Mouse (Mus musculus) liver, embryonic 16.5 days (tissue): Measurements from ENCODE around the gene Ccdc142. TPM values are rescaled to one million over a fixed set of nuclear protein-coding genes. Genes with fewer than 3 reads are reported as not detected.

ENCODE experiments used
- ATAC-seq: fragments of 200-750 bp; cut with Nextera tagmentation; 2 replicates; pipeline ENCODE4 v1.8.0; 2017; ENCODE audit warnings: low read depth, mild to moderate bottlenecking, moderate number of reproducible peaks, moderate library complexity
- H3K27ac ChIP-seq: fragments of 300-500 bp; sonication (generic); 2 replicates; pipeline ENCODE4 v1.5.1; 2014; ENCODE audit warnings: mild to moderate bottlenecking, low read length
- H3K27me3 ChIP-seq: fragments of 300-500 bp; sonication (generic); 2 replicates; pipeline ENCODE4 v1.6.1; 2014; ENCODE audit warnings: low read depth, low read length, mixed read lengths; ENCODE audit not compliant: control insufficient read depth, insufficient read depth
- H3K36me3 ChIP-seq: fragments of 300-500 bp; sonication (generic); 2 replicates; pipeline ENCODE4 v1.6.1; 2014; ENCODE audit warnings: mild to moderate bottlenecking; ENCODE audit not compliant: control insufficient read depth, insufficient read depth
- H3K4me1 ChIP-seq: fragments of 300-500 bp; sonication (generic); 2 replicates; pipeline ENCODE4 v1.6.1; 2014; ENCODE audit warnings: low read depth, low read length, mixed read lengths; ENCODE audit not compliant: control insufficient read depth
- H3K4me2 ChIP-seq: fragments of 300-500 bp; sonication (generic); 2 replicates; pipeline ENCODE4 v1.6.1; 2014; ENCODE audit warnings: low read depth, low read length, mixed read lengths
- H3K4me3 ChIP-seq: fragments of 300-500 bp; sonication (generic); 2 replicates; pipeline ENCODE4 v1.5.1; 2014; ENCODE audit warnings: low read depth, mild to moderate bottlenecking, low read length
- H3K9ac ChIP-seq: fragments of 300-500 bp; sonication (generic); 2 replicates; pipeline ENCODE4 v1.6.1; 2014; ENCODE audit warnings: low read depth, low read length
- H3K9me3 ChIP-seq: fragments of 300-500 bp; sonication (generic); replicated peaks from 2 replicates; pipeline ENCODE4 v1.6.1; 2016; ENCODE audit warnings: low read length; ENCODE audit not compliant: control insufficient read depth
- WGBS: fragments of 180-500 bp; shearing (Covaris S2); extraction: QIAGEN DNeasy Blood & Tissue Kit; methylation state at CpG from one replicate; pipeline ENCODE4 v1.1.7; 2014; ENCODE audit not compliant: insufficient replicate concordance; 5-methylcytosine and 5-hydroxymethylcytosine counted together
- polyA plus RNA-seq: library from polyadenylated mRNA; unstranded; fragments of >200 nt; fragmentation: Nextera tagmentation; extraction: Ambion mirVana; gene quantifications from 2 replicates; pipeline ENCODE4 v1.2.1, GENCODE M21; 2015

Ccdc142 gene
- polyA plus RNA-seq, 1 experiment from 2014 or later = 0.59 TPM

GRCm38 (mm10) chr6:83095968-83096367 lies 5.4 kb upstream of the Ccdc142 start:
- ATAC-seq = no peak
- H3K9ac ChIP-seq = no peak overlapping the region
- 0 out of 2 replicates have a peak, but pooled peaks cover 2% of the 10 kb centered on the region for H3K9me3 ChIP-seq
- 45% methylated on average over 6 of the region's 6 CpGs for WGBS
- H3K4me3 ChIP-seq = no peak overlapping the region
- H3K36me3 ChIP-seq = no peaks in the 10 kb centered on the region
- H3K4me1 ChIP-seq = peaks cover 6% of the 10 kb centered on the region
- peaks cover 3% of the 10 kb centered on the region; the same call in 1 of the 2 replicates for H3K27me3 ChIP-seq
- no peak overlapping the region for H3K27ac ChIP-seq
- no peak overlapping the region for H3K4me2 ChIP-seq

GRCm38 (mm10) chr6:83098411-83098810 lies 3.0 kb upstream of the Ccdc142 start:
- no peak overlapping the region for H3K4me3 ChIP-seq
- no peak overlapping the region for H3K4me2 ChIP-seq
- WGBS = 54% methylated on average over 2 of the region's 2 CpGs
- H3K4me1 ChIP-seq = peaks cover 24% of the 10 kb centered on the region
- no peak for ATAC-seq
- 0 out of 2 replicates have a peak, but pooled peaks cover 2% of the 10 kb centered on the region for H3K9me3 ChIP-seq
- no peak overlapping the region for H3K27ac ChIP-seq
- no peaks in the 10 kb centered on the region for H3K36me3 ChIP-seq
- no peaks in the 10 kb centered on the region; the same call in 1 of the 2 replicates for H3K27me3 ChIP-seq
- H3K9ac ChIP-seq = no peak overlapping the region

DNA sequence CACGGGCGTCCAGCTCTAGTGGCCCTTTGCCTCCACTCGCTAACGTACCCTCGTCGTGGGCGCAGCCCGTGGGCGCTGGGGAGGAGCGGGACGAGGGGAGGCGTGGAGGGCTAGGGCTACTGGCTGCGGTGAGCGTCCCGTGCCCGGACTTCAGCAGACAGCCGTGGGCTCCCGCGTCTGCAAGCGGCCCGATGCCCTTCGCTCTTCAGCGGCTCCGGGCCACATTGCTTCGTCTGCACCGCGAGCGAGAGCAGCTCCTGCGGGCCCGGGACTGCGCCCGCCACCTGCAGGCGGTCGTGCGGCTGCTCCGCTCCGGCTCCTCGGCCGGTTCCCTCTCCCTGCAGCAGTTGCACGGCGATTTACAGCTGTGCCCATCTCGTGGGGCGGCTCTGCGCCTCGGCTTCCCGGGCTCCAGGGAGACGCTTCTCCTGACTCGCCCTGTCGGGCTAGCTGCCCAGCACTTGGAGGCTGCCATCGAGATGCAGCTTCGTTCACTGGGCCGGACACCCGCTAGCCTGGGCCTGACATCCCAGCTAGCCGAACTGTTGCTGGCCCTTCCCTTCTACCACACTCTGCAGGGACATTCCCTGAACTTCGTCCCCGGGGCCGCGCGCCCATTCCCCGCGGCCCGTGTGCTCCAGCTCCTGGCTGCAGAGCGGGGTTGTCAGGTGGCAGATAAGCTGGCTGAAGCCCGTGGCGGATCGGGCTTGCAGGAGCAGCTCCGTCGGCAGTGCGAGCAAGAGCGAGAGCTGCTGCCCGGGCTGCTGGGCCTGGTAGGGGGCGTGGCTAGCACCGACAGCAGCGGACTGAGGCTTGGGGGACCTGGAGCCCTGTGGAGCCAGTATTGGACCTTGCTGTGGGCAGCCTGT lies 521 bp downstream of the Ccdc142 start:
- H3K36me3 ChIP-seq = no peaks in the 10 kb centered on the region
- ATAC-seq = peak; percentile 72
- H3K4me1 ChIP-seq = peaks cover 24% of the 10 kb centered on the region
- no peaks in the 10 kb centered on the region; the same call in 1 of the 2 replicates for H3K27me3 ChIP-seq
- H3K27ac ChIP-seq = peak overlapping the region; percentile 85
- H3K4me3 ChIP-seq = peak overlapping the region; percentile 86
- peak overlapping the region; percentile 90 for H3K9ac ChIP-seq
- H3K9me3 ChIP-seq = no peaks in the 10 kb centered on the region
- peak overlapping the region; percentile 100 for H3K4me2 ChIP-seq
- WGBS = under 1% methylated on average over 68 of the region's 74 CpGs

- H3K9me3 ChIP-seq = no peaks in the 10 kb centered on the region
- no peaks in the 10 kb centered on the region; the same call in 1 of the 2 replicates for H3K27me3 ChIP-seq
- peak; percentile 41 for ATAC-seq
- H3K4me1 ChIP-seq = peaks cover 30% of the 10 kb centered on the region
- peak overlapping the region; percentile 90; the same call in 1 of the 2 replicates for H3K9ac ChIP-seq
- WGBS = 59% methylated on average over 11 of the region's 11 CpGs
- H3K4me2 ChIP-seq = peak overlapping the region; percentile 100
- H3K4me3 ChIP-seq = no peak overlapping the region
- H3K27ac ChIP-seq = no peak overlapping the region
- no peaks in the 10 kb centered on the region for H3K36me3 ChIP-seq
These were observed 1.8 kb downstream of the Ccdc142 start for GRCm38 (mm10) chr6:83103130-83103650.

DNA sequence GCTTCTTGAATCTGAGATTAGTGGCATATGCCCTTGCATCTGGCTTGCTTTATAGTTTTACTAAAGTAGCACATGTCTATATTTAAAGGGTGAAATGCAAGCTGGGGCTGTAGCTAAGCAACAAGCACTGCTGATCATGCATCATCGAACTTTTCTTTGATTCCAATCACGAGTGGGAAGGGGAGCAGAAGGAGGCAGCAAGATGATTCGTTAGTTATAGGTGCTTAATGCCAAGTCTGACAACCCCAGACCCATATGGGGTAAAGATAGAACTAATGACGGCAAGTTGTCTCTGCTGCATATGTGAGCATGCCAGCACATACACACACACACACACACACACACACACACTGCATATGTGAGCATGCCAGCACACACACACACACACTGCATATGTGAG lies 2.8 kb downstream of the Ccdc142 start:
- Histone ChIP-seq H3K27ac (no peak overlapping the region), H3K9ac (no peak overlapping the region), H3K36me3 (no peaks in the 10 kb centered on the region), H3K4me2 (no peak overlapping the region), H3K4me1 (peaks cover 32% of the 10 kb centered on the region), H3K27me3 (no peaks in the 10 kb centered on the region; the same call in 1 of the 2 replicates), H3K4me3 (no peak overlapping the region), H3K9me3 (no peaks in the 10 kb centered on the region)
- 64% methylated on average over 4 of the region's 4 CpGs for WGBS
- ATAC-seq = no peak

GRCm38 (mm10) chr6:83107566-83108400 lies 6.4 kb downstream of the Ccdc142 start:
- Histone ChIP-seq H3K9ac (peak overlapping the region; percentile 90), H3K4me3 (peak overlapping the region; percentile 73), H3K4me1 (peaks cover 33% of the 10 kb centered on the region), H3K9me3 (no peaks in the 10 kb centered on the region), H3K27ac (peak overlapping the region; percentile 80), H3K36me3 (no peaks in the 10 kb centered on the region), H3K27me3 (no peaks in the 10 kb centered on the region), H3K4me2 (peak overlapping the region; percentile 75)
- 30% methylated on average over 13 of the region's 13 CpGs for WGBS
- peak; percentile 28; the same call in 1 of the 2 replicates for ATAC-seq

DNA sequence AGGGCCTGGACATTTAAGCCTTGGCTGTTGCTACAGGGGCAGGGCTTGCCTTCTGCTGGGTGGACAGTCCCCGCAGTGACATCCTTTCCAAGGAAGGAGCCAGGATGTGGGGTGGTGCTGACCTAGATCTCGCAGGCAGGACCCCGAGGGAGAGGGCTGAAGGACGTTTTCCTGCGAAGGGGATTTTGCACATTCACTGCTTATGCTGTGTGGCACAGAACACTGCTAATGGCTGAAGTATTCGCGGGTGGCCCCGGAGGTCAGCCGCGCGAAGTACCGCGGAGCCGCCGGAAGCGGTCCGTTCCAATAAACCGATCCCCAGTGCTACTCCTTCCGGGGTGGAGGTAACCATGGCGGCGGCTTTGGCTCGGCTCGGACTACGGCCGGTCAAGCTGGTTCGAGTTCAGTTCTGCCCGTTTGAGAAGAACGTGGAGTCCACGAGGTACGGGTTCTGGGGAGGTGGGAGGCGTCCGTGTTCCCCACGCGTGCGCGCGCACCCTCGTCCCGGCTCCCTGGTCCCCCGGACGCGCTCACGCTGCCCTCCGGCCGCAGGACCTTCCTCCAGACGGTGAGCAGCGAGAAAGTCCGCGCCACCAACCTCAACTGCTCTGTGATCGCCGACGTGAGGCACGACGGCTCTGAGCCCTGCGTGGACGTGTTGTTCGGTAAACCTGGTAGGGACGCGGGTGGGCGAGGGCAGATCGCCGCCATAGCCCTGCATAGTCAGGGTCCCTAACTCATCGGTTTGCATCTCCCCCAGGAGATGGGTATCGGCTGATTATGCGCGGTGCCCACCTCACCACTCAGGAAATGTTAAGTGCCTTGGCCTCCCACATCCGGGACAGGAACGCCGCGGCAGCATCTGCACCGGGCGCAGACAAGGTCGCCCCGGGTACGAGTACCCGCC lies 7.6 kb downstream of the Ccdc142 start, which contains the start of gene Mrpl53:
Gene Mrpl53 (plus strand): TSS at position 279 of the 907 bp plus-strand sequence.
- no peaks in the 10 kb centered on the region for H3K36me3 ChIP-seq
- peak within 1 kb of the TSS; percentile 75 for H3K4me2 ChIP-seq
- H3K9me3 ChIP-seq = no peaks in the 10 kb centered on the region
- H3K4me1 ChIP-seq = peaks cover 29% of the 10 kb centered on the region
- peak within 1 kb of the TSS; percentile 90 for H3K9ac ChIP-seq
- ATAC-seq = peak; percentile 80
- H3K4me3 ChIP-seq = peak within 1 kb of the TSS; percentile 73
- H3K27me3 ChIP-seq = no peaks in the 10 kb centered on the region
- H3K27ac ChIP-seq = peak within 1 kb of the TSS; percentile 80
- WGBS = under 1% methylated on average over 76 of the region's 76 CpGs
